Mouse (Mus musculus): ENCODE measurements around the gene Nek5. TPM values are rescaled to one million over a fixed set of nuclear protein-coding genes. Genes with fewer than 3 reads are reported as not detected.

Nek5 gene
- total RNA-seq, 1 experiment from 2014 or later: 0.23 TPM

GRCm38 (mm10) chr8:22132062-22132461, 7.2 kb upstream of the Nek5 start:
- no peak for ATAC-seq (ENCODE audit: extremely low read depth, insufficient number of reproducible peaks, low FRiP score, poor library complexity, severe bottlenecking)

- no peak for ATAC-seq (ENCODE audit: extremely low read depth, insufficient number of reproducible peaks, low FRiP score, poor library complexity, severe bottlenecking)
Measured at GRCm38 (mm10) chr8:22107020-22107419, 17.8 kb downstream of the Nek5 start.

GRCm38 (mm10) chr8:22091568-22091967, 33.3 kb downstream of the Nek5 start:
- no peak for ATAC-seq (ENCODE audit: extremely low read depth, insufficient number of reproducible peaks, low FRiP score, poor library complexity, severe bottlenecking)

GRCm38 (mm10) chr8:22089226-22089625, 35.6 kb downstream of the Nek5 start:
- no peak for ATAC-seq (ENCODE audit: extremely low read depth, insufficient number of reproducible peaks, low FRiP score, poor library complexity, severe bottlenecking)

- ATAC-seq (ENCODE audit: extremely low read depth, insufficient number of reproducible peaks, low FRiP score, poor library complexity, severe bottlenecking): no peak
Measured at GRCm38 (mm10) chr8:22079313-22080007, 45.4 kb downstream of the Nek5 start.

- no peak for ATAC-seq (ENCODE audit: extremely low read depth, insufficient number of reproducible peaks, low FRiP score, poor library complexity, severe bottlenecking)
Measured at GRCm38 (mm10) chr8:22061126-22061525, 63.7 kb downstream of the Nek5 start.

GRCm38 (mm10) chr8:22060446-22060889, 64.4 kb downstream of the Nek5 start, which contains the start of gene Alg11:
Gene Alg11 (plus strand): TSS chr8:22060721.
- peak; percentile 100 for ATAC-seq (ENCODE audit: extremely low read depth, insufficient number of reproducible peaks, low FRiP score, poor library complexity, severe bottlenecking)

- ATAC-seq (ENCODE audit: extremely low read depth, insufficient number of reproducible peaks, low FRiP score, poor library complexity, severe bottlenecking): no peak
Measured at GRCm38 (mm10) chr8:22059821-22060445, 64.9 kb downstream of the Nek5 start, which contains the start of gene Atp7b. Gene Atp7b (minus strand): TSS chr8:22060305.

GRCm38 (mm10) chr8:22059153-22059738, 65.6 kb downstream of the Nek5 start:
- ATAC-seq (ENCODE audit: extremely low read depth, insufficient number of reproducible peaks, low FRiP score, poor library complexity, severe bottlenecking): no peak

- ATAC-seq (ENCODE audit: extremely low read depth, insufficient number of reproducible peaks, low FRiP score, poor library complexity, severe bottlenecking): no peak
Measured at GRCm38 (mm10) chr8:22058368-22058767, 66.5 kb downstream of the Nek5 start.

- ATAC-seq (ENCODE audit: extremely low read depth, insufficient number of reproducible peaks, low FRiP score, poor library complexity, severe bottlenecking): no peak
Measured at GRCm38 (mm10) chr8:22056850-22057249, 68.0 kb downstream of the Nek5 start.

GRCm38 (mm10) chr8:22055492-22055877, 69.4 kb downstream of the Nek5 start:
- no peak for ATAC-seq (ENCODE audit: extremely low read depth, insufficient number of reproducible peaks, low FRiP score, poor library complexity, severe bottlenecking)

GRCm38 (mm10) chr8:22054674-22055491, 70.0 kb downstream of the Nek5 start:
- no peak for ATAC-seq (ENCODE audit: extremely low read depth, insufficient number of reproducible peaks, low FRiP score, poor library complexity, severe bottlenecking)

GRCm38 (mm10) chr8:22047699-22048464, 77.0 kb downstream of the Nek5 start:
- 0 out of 2 replicates have a peak, but pooled peaks have one; percentile 41 for ATAC-seq (ENCODE audit: extremely low read depth, insufficient number of reproducible peaks, low FRiP score, poor library complexity, severe bottlenecking)

- ATAC-seq (ENCODE audit: extremely low read depth, insufficient number of reproducible peaks, low FRiP score, poor library complexity, severe bottlenecking): no peak
Measured at GRCm38 (mm10) chr8:22043706-22044105, 81.1 kb downstream of the Nek5 start.

GRCm38 (mm10) chr8:22042515-22042914, 82.3 kb downstream of the Nek5 start:
- ATAC-seq (ENCODE audit: extremely low read depth, insufficient number of reproducible peaks, low FRiP score, poor library complexity, severe bottlenecking): no peak

GRCm38 (mm10) chr8:22040153-22040509, 84.7 kb downstream of the Nek5 start:
- no peak for ATAC-seq (ENCODE audit: extremely low read depth, insufficient number of reproducible peaks, low FRiP score, poor library complexity, severe bottlenecking)

- no peak for ATAC-seq (ENCODE audit: extremely low read depth, insufficient number of reproducible peaks, low FRiP score, poor library complexity, severe bottlenecking)
Measured at GRCm38 (mm10) chr8:22039468-22040152, 85.2 kb downstream of the Nek5 start.

Measured in neutrophil, adult 5-6 weeks (primary cell).